Mouse (Mus musculus) ES-Bruce4 (cell line): Measurements from ENCODE around the gene Ppargc1a.

Experiments used
- CTCF ChIP-seq: IDR thresholded peaks from one replicate; pipeline ENCODE4 v1.8.1; 2011; ENCODE audit warnings: low read depth, low read length
- POLR2A ChIP-seq: IDR thresholded peaks from one replicate; pipeline ENCODE4 v1.8.1; 2011; ENCODE audit warnings: low read length; ENCODE audit not compliant: insufficient read depth

DNA sequence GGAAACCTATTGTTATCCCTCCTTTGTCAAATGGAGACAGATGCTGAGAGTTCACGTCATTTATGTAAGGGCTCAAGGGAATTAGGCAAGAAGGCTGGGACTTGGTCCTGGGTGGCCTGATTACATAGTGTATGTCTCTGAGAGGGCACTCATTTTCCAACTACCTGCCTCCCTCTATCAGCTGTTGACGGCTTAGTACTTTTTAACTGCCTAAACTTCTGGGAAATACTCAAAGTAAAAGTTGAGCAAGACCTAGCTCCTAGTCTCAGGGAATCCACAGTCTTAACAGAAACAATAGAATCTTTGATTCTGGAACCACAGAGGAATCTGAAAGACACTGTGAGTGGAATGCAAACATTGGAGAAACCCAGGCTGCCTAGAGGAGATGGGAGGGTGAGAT, 6.2 kb upstream of the Ppargc1a start:
- TF ChIP-seq CTCF, result no peak
- TF ChIP-seq POLR2A, result no peak
